ENCODE assay signal across 10 mouse cellular contexts in genomic region chr7:31053882-31054447, GRCm38 (mm10). TPM values are rescaled to one million over a fixed set of nuclear protein-coding genes. Genes with fewer than 3 reads are reported as not detected.
DNase-seq lines count a peak whose midpoint lies in the region; ATAC-seq and TF ChIP-seq lines count a peak whose summit lies in the region.
"Had no signal": no experiment of that assay in that cellular context is flagged by ENCODE, and none has a peak within 500 bp of the region (broad histone marks: within the 10 kb centered on the region; RNA-seq: fewer than 3 reads in every experiment).

No protein-coding gene starts in this region.

- H3K27me3 ChIP-seq in stomach, embryonic 14.5 days (ENCODE audit: control insufficient read depth, insufficient read depth, low read length), result peaks cover 24% of the 10 kb centered on the region

- TF ChIP-seq CTCF in lung, adult 2 months (IDR thresholded peaks at IDR 0.05; ENCODE audit: insufficient read depth, low read length), result no peak
- TF ChIP-seq CTCF in cortical plate, adult 2 months (IDR thresholded peaks at IDR 0.05; ENCODE audit: extremely low read depth, insufficient read depth, low read length), result no peak

- no peaks in the 10 kb centered on the region for H3K9me3 ChIP-seq in stomach, embryonic 14.5 days (ENCODE audit: control insufficient read depth, low read depth, low read length)

- peak overlapping the region; percentile 60 for H3K4me3 ChIP-seq in lung, adult 2 months (replicated peaks; ENCODE audit: extremely low read depth, low read depth, low read length)
- peak overlapping the region; percentile 85; the same call in 1 of the 2 replicates for H3K4me3 ChIP-seq in cortical plate, adult 2 months (ENCODE audit: insufficient read depth, low read length)
- H3K4me3 ChIP-seq in stomach, embryonic 14.5 days (ENCODE audit: low read depth, low read length), result 0 out of 2 replicates have a peak overlapping the region, but pooled peaks have one; percentile 19

- ATAC-seq in stomach, embryonic 14.5 days (ENCODE audit: insufficient number of reproducible peaks, insufficient read depth, low FRiP score, low read depth), result no peak

- H3K9ac ChIP-seq in stomach, embryonic 14.5 days (replicated peaks; ENCODE audit: low read depth, low read length), result 0 out of 2 replicates have a peak overlapping the region, but pooled peaks have one; percentile 6

- 31% methylated on average over 10 of the region's 10 CpGs for WGBS in lung, adult 2 months
- WGBS in stomach, embryonic 14.5 days, result 30% methylated on average over 10 of the region's 10 CpGs

- peak overlapping the region; percentile 38; the same call in 1 of the 2 replicates for H3K27ac ChIP-seq in cortical plate, adult 2 months (ENCODE audit: insufficient read depth, low read length)
- H3K27ac ChIP-seq in stomach, embryonic 14.5 days (ENCODE audit: low read length), result peak overlapping the region; percentile 72; the same call in 1 of the 2 replicates

- no peak for DNase-seq in lung, adult 2 months
- DNase-seq in lung, postnatal 14 days, result no peak
- peak; percentile 53 for DNase-seq in heart, postnatal 4 days
- no peak for DNase-seq in thymus, postnatal 0 days (ENCODE audit: low spot score)
- DNase-seq in embryo, embryonic 9.5 days (ENCODE audit: extremely low spot score), result no peak
- DNase-seq: right cerebral cortex, postnatal 14 days had no signal

- no peak for TF ChIP-seq POLR2A in lung, adult 2 months (IDR thresholded peaks at IDR 0.05; ENCODE audit: borderline replicate concordance, extremely low read depth, low read depth, low read length)
- no peak for TF ChIP-seq POLR2A in cortical plate, adult 2 months (IDR thresholded peaks at IDR 0.05; ENCODE audit: extremely low read depth, insufficient read depth, low read length)

- H3K4me1 ChIP-seq in lung, adult 2 months (ENCODE audit: control insufficient read depth, insufficient read depth, low read length), result peaks cover 3% of the 10 kb centered on the region
- no peaks in the 10 kb centered on the region; the same call in 1 of the 2 replicates for H3K4me1 ChIP-seq in cortical plate, adult 2 months (ENCODE audit: control insufficient read depth, insufficient read depth, low read length)
- H3K4me1 ChIP-seq in stomach, embryonic 14.5 days (ENCODE audit: control insufficient read depth, insufficient read depth, low read length), result peaks cover 55% of the 10 kb centered on the region

- H3K4me2 ChIP-seq in stomach, embryonic 14.5 days (replicated peaks; ENCODE audit: low read depth, low read length), result peak overlapping the region; percentile 35; the same call in 1 of the 2 replicates

- no peaks in the 10 kb centered on the region for H3K36me3 ChIP-seq in stomach, embryonic 14.5 days (ENCODE audit: control insufficient read depth, insufficient read depth, low read length)

RNA-seq across cellular contexts. Expression of gene Fxyd7, which starts 2.7 kb away (rescaled TPM):
- polyA plus RNA-seq in lung, adult 2 months (2012; rRNA removed), result 7.5 and 10.6 TPM in 2 replicates
- polyA plus RNA-seq in cortical plate, adult 2 months (2012; rRNA removed), result 378 and 426 TPM in 2 replicates
- 1 to 10 TPM in 1 of 2 experiments, under 1 TPM in 1; 0.98 to 2.4 TPM for total RNA-seq in heart, postnatal 4 days (2021)
- polyA plus RNA-seq in stomach, embryonic 14.5 days (2014; fragmentation: Nextera tagmentation; extraction: Ambion mirVana), result 35.7 and 42.2 TPM in 2 replicates
- polyA plus RNA-seq in thymus, postnatal 0 days (2015; fragmentation: Nextera tagmentation; extraction: Ambion mirVana), result 0.35 and 0.48 TPM in 2 replicates
- polyA plus RNA-seq: erythroblast, embryonic 14.5 days had no signal

RNA-seq across cellular contexts. Expression of gene Fxyd1, which starts 3.0 kb away (rescaled TPM):
- polyA plus RNA-seq in lung, adult 2 months (2012; rRNA removed), result 330 and 336 TPM in 2 replicates
- 141 and 156 TPM in 2 replicates for polyA plus RNA-seq in cortical plate, adult 2 months (2012; rRNA removed)
- total RNA-seq in heart, postnatal 4 days (2021), result 100 to 1,000 TPM; 646 to 728 TPM
- 86.7 and 99.3 TPM in 2 replicates for polyA plus RNA-seq in stomach, embryonic 14.5 days (2014; fragmentation: Nextera tagmentation; extraction: Ambion mirVana)
- polyA plus RNA-seq in thymus, postnatal 0 days (2015; fragmentation: Nextera tagmentation; extraction: Ambion mirVana), result 12.2 and 19.1 TPM in 2 replicates

RNA-seq across cellular contexts. Expression of gene Lgi4, which starts 5.2 kb away (rescaled TPM):
- polyA plus RNA-seq in lung, adult 2 months (2012; rRNA removed), result 6.8 TPM in 2 replicates
- polyA plus RNA-seq in cortical plate, adult 2 months (2012; rRNA removed), result 35.6 and 37.5 TPM in 2 replicates
- total RNA-seq in heart, postnatal 4 days (2021), result 1 to 10 TPM in 1 of 2 experiments, under 1 TPM in 1; 0.95 to 1.4 TPM
- 0.78 and 1.7 TPM in 2 replicates for polyA plus RNA-seq in stomach, embryonic 14.5 days (2014; fragmentation: Nextera tagmentation; extraction: Ambion mirVana)
- 0.04 and 0.14 TPM in 2 replicates for polyA plus RNA-seq in thymus, postnatal 0 days (2015; fragmentation: Nextera tagmentation; extraction: Ambion mirVana)
- polyA plus RNA-seq: erythroblast, embryonic 14.5 days had no signal

RNA-seq across cellular contexts. Expression of gene Fxyd5, which starts 11.7 kb away (rescaled TPM):
- polyA plus RNA-seq in lung, adult 2 months (2012; rRNA removed), result 156 and 178 TPM in 2 replicates
- 52.7 and 62.8 TPM in 2 replicates for polyA plus RNA-seq in cortical plate, adult 2 months (2012; rRNA removed)
- total RNA-seq in heart, postnatal 4 days (2021), result 10 to 100 TPM; 28.9 to 31.7 TPM
- polyA plus RNA-seq in stomach, embryonic 14.5 days (2014; fragmentation: Nextera tagmentation; extraction: Ambion mirVana), result 19.9 and 20.2 TPM in 2 replicates
- polyA plus RNA-seq in thymus, postnatal 0 days (2015; fragmentation: Nextera tagmentation; extraction: Ambion mirVana), result 113 and 125 TPM in 2 replicates

RNA-seq across cellular contexts. Expression of gene Fxyd3, which starts 22.5 kb away (rescaled TPM):
- polyA plus RNA-seq in lung, adult 2 months (2012; rRNA removed), result 16.4 and 43.2 TPM in 2 replicates
- polyA plus RNA-seq in cortical plate, adult 2 months (2012; rRNA removed), result 0.59 and 1.0 TPM in 2 replicates
- total RNA-seq in heart, postnatal 4 days (2021), result 1 to 10 TPM; 2.0 to 3.5 TPM
- 458 and 479 TPM in 2 replicates for polyA plus RNA-seq in stomach, embryonic 14.5 days (2014; fragmentation: Nextera tagmentation; extraction: Ambion mirVana)
- polyA plus RNA-seq in thymus, postnatal 0 days (2015; fragmentation: Nextera tagmentation; extraction: Ambion mirVana), result 78.3 and 79.5 TPM in 2 replicates
- total RNA-seq: left cerebral cortex, postnatal 36 days had no signal
- polyA plus RNA-seq: erythroblast, embryonic 14.5 days had no signal

Comparison
In these comparisons a context has a peak if more than half of its experiments do, and no peak if none do; other contexts are left out.
1. H3K4me3 ChIP-seq: peak in every context shown above with its lines; median percentile 85 in cortical plate, adult 2 months; 60 in lung, adult 2 months; 19 in stomach, embryonic 14.5 days.